Mouse (Mus musculus) ES-E14 (cell line): ENCODE data around the gene Klhl24. TPM values are rescaled to one million over a fixed set of nuclear protein-coding genes. Genes with fewer than 3 reads are reported as not detected.

Experiments
- DNase-seq: peaks from one replicate; pipeline ENCODE4 v3.0.0-alpha.2; 2013; ENCODE audit warnings: low read depth, low spot score
- H3K27ac ChIP-seq: 2 replicates; pipeline ENCODE4 v1.5.1; 2012; ENCODE audit warnings: low read depth, mild to moderate bottlenecking, low read length, moderate library complexity, mixed read lengths; ENCODE audit not compliant: poor library complexity, insufficient read depth, severe bottlenecking
- H3K36me3 ChIP-seq: 2 replicates; pipeline ENCODE4 v1.6.1; 2012; ENCODE audit warnings: mild to moderate bottlenecking, low read length, moderate library complexity, mixed read lengths; ENCODE audit not compliant: control insufficient read depth, poor library complexity, insufficient read depth, severe bottlenecking
- H3K4me1 ChIP-seq, 2 experiments: fragments of 150-350 bp in 1 of 2; sonication (generic) in 1 of 2; 2 replicates each; pipeline ENCODE4 v1.6.1; 2012; ENCODE audit warnings: low read length in 2 of 2, mild to moderate bottlenecking in 1 of 2, mixed read lengths in 1 of 2; ENCODE audit not compliant: control insufficient read depth in 2 of 2, insufficient read depth in 2 of 2, poor library complexity in 1 of 2
- H3K4me3 ChIP-seq, 2 experiments: fragments of 150-350 bp in 1 of 2; sonication (generic) in 1 of 2; 2 replicates each; pipeline ENCODE4 v1.5.1; 2012; ENCODE audit warnings: low read length in 2 of 2, low read depth in 1 of 2, mild to moderate bottlenecking in 1 of 2, mixed read lengths in 1 of 2; ENCODE audit not compliant: insufficient read depth in 1 of 2, poor library complexity in 1 of 2, severe bottlenecking in 1 of 2
- H3K9ac ChIP-seq: 2 replicates; pipeline ENCODE4 v1.6.1; 2012; ENCODE audit warnings: low read depth, mild to moderate bottlenecking, low read length, mixed read lengths; ENCODE audit not compliant: poor library complexity, insufficient read depth, severe bottlenecking
- H3K9me3 ChIP-seq: fragments of 150-350 bp; sonication (generic); 2 replicates; pipeline ENCODE4 v1.6.1; 2012; ENCODE audit warnings: low read depth, mild to moderate bottlenecking, low read length; ENCODE audit not compliant: control insufficient read depth, insufficient read depth
- CHD2 ChIP-seq: IDR thresholded peaks from 2 replicates; pipeline ENCODE4 v1.6.1; 2014; ENCODE audit warnings: mild to moderate bottlenecking, low read depth, low read length, inconsistent platforms
- HCFC1 ChIP-seq: IDR thresholded peaks from 2 replicates; pipeline ENCODE4 v1.6.1; 2012; ENCODE audit warnings: low read length, inconsistent platforms, borderline replicate concordance; ENCODE audit not compliant: insufficient read depth
- MAFK ChIP-seq: IDR thresholded peaks from 2 replicates; pipeline ENCODE4 v1.6.1; 2014; ENCODE audit warnings: mild to moderate bottlenecking, low read depth, low read length, inconsistent platforms; ENCODE audit not compliant: insufficient read depth
- ZC3H11A ChIP-seq: IDR thresholded peaks from 2 replicates; pipeline ENCODE4 v1.6.1; 2012; ENCODE audit warnings: low read depth, mild to moderate bottlenecking, inconsistent platforms, low read length, borderline replicate concordance
- ZNF384 ChIP-seq: IDR thresholded peaks from 2 replicates; pipeline ENCODE4 v1.6.1; 2012; ENCODE audit warnings: low read depth, low read length, inconsistent platforms
- in situ Hi-C, 2 experiments: fragments of 600-800 bp; cut with MboI; formaldehyde crosslinking; loops; one replicate each; pipeline ENCODE4 v1.15.1; 2025; ENCODE audit warnings: low sequenced_read_pairs in 2 of 2, inconsistent platforms in 1 of 2; ENCODE audit not compliant: unreplicated experiment in 2 of 2
- total RNA-seq: library from RNA; depleted of rRNA; stranded (reverse); fragments of 300-350 nt; gene quantifications from 2 replicates; pipeline ENCODE4 v1.2.3, GENCODE M21; 2012

Gene Klhl24
- total RNA-seq, 1 experiment = 21.9 TPM

DNA sequence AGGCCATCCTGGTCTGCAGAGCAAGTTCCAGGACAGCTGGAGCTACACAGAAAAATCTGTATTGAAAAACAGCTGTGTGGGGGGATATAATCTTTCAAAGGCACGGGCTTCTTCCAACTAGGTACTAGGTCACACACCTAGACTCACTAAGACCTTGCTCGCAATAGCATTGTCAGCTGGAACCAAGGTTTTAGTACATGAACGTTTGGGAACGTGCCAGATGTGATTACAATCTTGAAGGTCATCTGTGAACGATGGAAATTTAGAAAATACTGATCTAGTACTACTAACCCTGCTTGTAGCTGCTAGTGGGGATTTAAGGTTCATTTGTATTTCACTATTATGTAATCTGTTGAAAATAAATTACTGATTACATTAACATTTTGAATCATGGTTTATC, 54.6 kb downstream of the Klhl24 start:
- Histone ChIP-seq H3K4me1 (0 out of 4 replicates have a peak, but pooled peaks cover 0 to 1% of the 10 kb centered on the region in 2 experiments), H3K36me3 (peaks cover 17% of the 10 kb centered on the region), H3K4me3 (no peak overlapping the region), H3K9me3 (no peaks in the 10 kb centered on the region; the same call in 1 of the 2 replicates), H3K27ac (no peak overlapping the region), H3K9ac (no peak overlapping the region)
- DNase-seq = no peak
- TF ChIP-seq HCFC1 (no peak), MAFK (no peak), ZC3H11A (no peak), CHD2 (no peak), ZNF384 (no peak)
- in situ Hi-C loops = no loop called here

DNA sequence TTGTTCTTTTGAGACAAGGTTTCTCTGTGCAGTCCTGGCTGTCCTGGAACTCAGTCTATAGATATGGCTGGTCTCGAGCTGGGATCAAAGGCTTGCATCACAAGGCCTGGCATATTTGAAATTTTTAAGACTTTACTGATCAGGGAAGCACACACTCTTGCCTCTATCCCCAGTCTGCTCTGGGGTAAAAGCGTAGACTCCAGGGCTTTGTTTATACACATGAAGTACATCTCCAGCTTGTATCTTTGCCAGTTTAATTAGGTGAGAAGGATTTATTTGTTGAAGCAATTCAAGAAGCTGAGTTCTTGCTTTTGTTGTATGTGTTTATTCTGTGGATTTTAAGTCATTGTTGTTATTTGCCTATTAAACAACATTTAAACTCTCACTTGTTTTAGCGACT, 56.4 kb downstream of the Klhl24 start:
- no peaks in the 10 kb centered on the region for H3K4me1 ChIP-seq
- DNase-seq = no peak
- H3K27ac ChIP-seq = no peak overlapping the region
- TF ChIP-seq MAFK = no peak
- no peak for TF ChIP-seq ZC3H11A
- TF ChIP-seq CHD2 = no peak
- TF ChIP-seq HCFC1 = no peak
- TF ChIP-seq ZNF384 = no peak
- in situ Hi-C loops = no loop called here
- no peak overlapping the region for H3K9ac ChIP-seq
- H3K36me3 ChIP-seq = peaks cover 25% of the 10 kb centered on the region
- no peaks in the 10 kb centered on the region; the same call in 1 of the 2 replicates for H3K9me3 ChIP-seq
- H3K4me3 ChIP-seq = no peak overlapping the region

DNA sequence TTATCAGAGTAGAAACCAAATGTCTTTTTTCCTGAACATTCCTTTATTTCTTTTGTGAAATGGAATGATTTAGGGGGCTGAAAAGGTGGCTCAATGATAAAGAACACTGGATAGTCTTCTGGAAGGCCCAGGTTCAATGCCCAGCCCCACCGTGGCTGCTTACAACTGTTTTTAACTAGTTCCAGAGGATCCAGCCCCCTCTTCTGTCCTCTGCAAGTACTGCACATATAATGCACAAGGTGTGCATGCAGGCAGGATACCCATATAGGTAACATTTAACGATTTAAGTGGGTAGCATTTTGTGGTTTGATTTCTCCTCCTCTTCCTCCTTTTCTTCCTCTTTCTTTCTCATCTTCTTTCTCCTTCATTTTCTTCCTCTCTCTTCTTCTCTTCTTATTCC, 62.8 kb downstream of the Klhl24 start:
- peaks cover 25% of the 10 kb centered on the region for H3K36me3 ChIP-seq
- in situ Hi-C loops = no loop called here
- TF ChIP-seq ZC3H11A (no peak), MAFK (no peak), HCFC1 (no peak), CHD2 (no peak), ZNF384 (no peak)

DNA sequence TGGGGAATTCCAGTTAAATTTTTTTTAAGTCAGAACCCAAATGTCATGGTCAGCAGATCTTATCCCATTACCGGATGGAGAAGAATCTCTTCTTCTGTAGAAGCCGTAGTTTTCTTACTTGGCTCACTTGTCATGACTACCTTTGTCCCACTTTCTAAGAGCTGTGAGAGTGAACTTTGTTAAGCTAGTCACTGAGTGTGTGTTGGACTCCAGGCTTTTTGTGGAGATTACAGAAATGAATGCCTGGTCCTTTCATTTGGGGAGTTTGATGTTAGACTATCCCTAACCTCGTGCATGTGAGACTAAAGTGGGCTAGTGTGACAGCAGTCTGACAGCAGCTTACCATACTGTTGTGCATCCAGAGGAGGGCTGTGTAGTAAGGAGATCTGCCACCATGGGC, 71.7 kb downstream of the Klhl24 start:
- Histone ChIP-seq H3K4me1 (peaks cover 0 to 3% of the 10 kb centered on the region in 2 experiments; a peak in 1 of 4 replicates), H3K36me3 (peaks cover 15% of the 10 kb centered on the region), H3K9ac (no peak overlapping the region), H3K27ac (no peak overlapping the region), H3K4me3 (no peak overlapping the region), H3K9me3 (no peaks in the 10 kb centered on the region)
- in situ Hi-C loops = no loop called here
- DNase-seq = no peak
- TF ChIP-seq ZC3H11A (no peak), MAFK (no peak), CHD2 (no peak), ZNF384 (no peak), HCFC1 (no peak)

More for the DNA sequence above, 62.8 kb downstream of the Klhl24 start:
- H3K4me3 ChIP-seq = no peak overlapping the region
- H3K27ac ChIP-seq = no peak overlapping the region
- no peaks in the 10 kb centered on the region for H3K9me3 ChIP-seq
- no peaks in the 10 kb centered on the region for H3K4me1 ChIP-seq
- no peak overlapping the region for H3K9ac ChIP-seq
- DNase-seq = peak; percentile 28
